Comparison of ENCODE assay signal across 8 mouse cellular contexts in the genomic region with DNA sequence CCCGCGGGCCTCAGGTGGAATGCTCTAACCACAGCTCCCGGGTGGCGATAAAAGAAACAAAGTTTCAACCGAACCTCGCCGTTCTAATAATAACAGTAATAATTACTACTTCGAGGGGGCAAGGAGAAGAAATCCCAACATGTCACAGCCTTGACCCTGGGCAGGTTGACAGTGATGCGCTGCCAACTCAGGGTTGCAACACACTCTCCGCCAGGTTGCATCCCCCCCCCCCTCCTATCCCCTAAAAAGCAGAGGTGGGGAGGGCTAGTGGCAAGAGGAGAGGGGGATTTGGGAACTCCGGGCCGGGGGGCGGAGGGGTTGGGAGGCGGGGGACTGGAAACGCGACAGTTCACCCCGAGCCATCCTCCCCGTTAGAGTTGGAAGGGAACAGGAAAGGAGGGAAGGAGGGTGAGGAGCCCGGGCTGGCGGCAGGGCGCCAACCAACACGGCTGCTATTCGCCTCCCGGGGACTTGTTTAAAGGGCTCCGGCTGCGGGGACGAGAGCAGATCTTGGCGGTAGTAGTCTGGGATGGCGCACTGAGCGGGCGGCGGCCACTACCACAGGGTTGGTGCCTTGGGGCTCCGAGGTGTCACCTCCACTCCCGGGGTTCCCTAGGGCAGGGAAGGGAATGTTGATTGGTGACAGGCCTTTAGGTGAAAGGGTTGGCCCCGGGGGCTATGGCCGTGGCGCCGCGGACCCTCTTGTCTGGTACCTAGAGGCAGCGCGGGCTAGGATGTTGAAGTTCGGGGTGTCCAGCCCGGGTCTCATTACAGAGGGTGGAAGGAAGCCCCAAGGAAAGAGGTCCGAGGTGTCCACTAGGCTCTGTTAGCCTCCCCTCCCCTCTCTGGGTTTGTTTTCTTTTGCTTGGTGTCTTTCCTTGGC. TPM values are rescaled to one million over a fixed set of nuclear protein-coding genes. Genes with fewer than 3 reads are reported as not detected.
DNase-seq lines count a peak whose midpoint lies in the region; ATAC-seq lines count a peak whose summit lies in the region.

No protein-coding gene starts in this region.

- no peaks in the 10 kb centered on the region for H3K36me3 ChIP-seq in embryonic facial prominence, embryonic 15.5 days
- no peaks in the 10 kb centered on the region for H3K36me3 ChIP-seq in heart, embryonic 15.5 days
- no peaks in the 10 kb centered on the region for H3K36me3 ChIP-seq in liver, embryonic 15.5 days (replicated peaks)
- H3K36me3 ChIP-seq in neural tube, embryonic 15.5 days, result no peaks in the 10 kb centered on the region

- peak overlapping the region; percentile 64 for H3K9ac ChIP-seq in embryonic facial prominence, embryonic 15.5 days
- H3K9ac ChIP-seq in heart, embryonic 15.5 days, result peak overlapping the region; percentile 85
- peak overlapping the region; percentile 46 for H3K9ac ChIP-seq in liver, embryonic 15.5 days
- H3K9ac ChIP-seq in neural tube, embryonic 15.5 days (replicated peaks), result peak overlapping the region; percentile 74

- WGBS in embryonic facial prominence, embryonic 15.5 days, result under 1% methylated on average over 44 of the region's 44 CpGs
- WGBS in heart, embryonic 15.5 days, result under 1% methylated on average over 44 of the region's 44 CpGs
- under 1% methylated on average over 44 of the region's 44 CpGs for WGBS in liver, embryonic 15.5 days (ENCODE audit: insufficient replicate concordance)
- under 1% methylated on average over 43 of the region's 44 CpGs for WGBS in neural tube, embryonic 15.5 days

- H3K4me1 ChIP-seq in embryonic facial prominence, embryonic 15.5 days, result peaks cover 15% of the 10 kb centered on the region
- peaks cover 19% of the 10 kb centered on the region for H3K4me1 ChIP-seq in heart, embryonic 15.5 days (replicated peaks)
- peaks cover 29% of the 10 kb centered on the region for H3K4me1 ChIP-seq in liver, embryonic 15.5 days (replicated peaks)
- H3K4me1 ChIP-seq in neural tube, embryonic 15.5 days, result peaks cover 30% of the 10 kb centered on the region

- peak overlapping the region; percentile 96 for H3K27ac ChIP-seq in embryonic facial prominence, embryonic 15.5 days (replicated peaks)
- H3K27ac ChIP-seq in heart, embryonic 15.5 days, result peak overlapping the region; percentile 95
- peak overlapping the region; percentile 64 for H3K27ac ChIP-seq in liver, embryonic 15.5 days (replicated peaks)
- peak overlapping the region; percentile 98 for H3K27ac ChIP-seq in neural tube, embryonic 15.5 days (replicated peaks)

- no peak for ATAC-seq in embryonic facial prominence, embryonic 15.5 days (ENCODE audit: insufficient number of reproducible peaks, low FRiP score, low TSS enrichment, low read depth)
- ATAC-seq in heart, embryonic 15.5 days (replicated peaks; ENCODE audit: insufficient number of reproducible peaks, insufficient read depth, low FRiP score, low read depth), result no peak
- no peak for ATAC-seq in liver, embryonic 15.5 days (ENCODE audit: insufficient read depth)
- no peak for ATAC-seq in neural tube, embryonic 15.5 days (ENCODE audit: low FRiP score)

- no peaks in the 10 kb centered on the region for H3K9me3 ChIP-seq in embryonic facial prominence, embryonic 15.5 days (replicated peaks)
- H3K9me3 ChIP-seq in heart, embryonic 15.5 days (replicated peaks), result no peaks in the 10 kb centered on the region
- no peaks in the 10 kb centered on the region for H3K9me3 ChIP-seq in liver, embryonic 15.5 days (replicated peaks)
- no peaks in the 10 kb centered on the region for H3K9me3 ChIP-seq in neural tube, embryonic 15.5 days (replicated peaks)

- H3K4me2 ChIP-seq in embryonic facial prominence, embryonic 15.5 days (replicated peaks), result peak overlapping the region; percentile 93
- H3K4me2 ChIP-seq in heart, embryonic 15.5 days, result peak overlapping the region; percentile 100
- H3K4me2 ChIP-seq in liver, embryonic 15.5 days, result peak overlapping the region; percentile 94
- peak overlapping the region; percentile 98 for H3K4me2 ChIP-seq in neural tube, embryonic 15.5 days

- H3K27me3 ChIP-seq in embryonic facial prominence, embryonic 15.5 days, result no peaks in the 10 kb centered on the region
- no peaks in the 10 kb centered on the region for H3K27me3 ChIP-seq in heart, embryonic 15.5 days
- H3K27me3 ChIP-seq in liver, embryonic 15.5 days, result peaks cover 76% of the 10 kb centered on the region
- peaks cover 8% of the 10 kb centered on the region; the same call in 1 of the 2 replicates for H3K27me3 ChIP-seq in neural tube, embryonic 15.5 days (replicated peaks)

- peak overlapping the region; percentile 79 for H3K4me3 ChIP-seq in embryonic facial prominence, embryonic 15.5 days (replicated peaks)
- peak overlapping the region; percentile 86 for H3K4me3 ChIP-seq in heart, embryonic 15.5 days
- peak overlapping the region; percentile 65 for H3K4me3 ChIP-seq in liver, embryonic 15.5 days (replicated peaks)
- peak overlapping the region; percentile 64 for H3K4me3 ChIP-seq in neural tube, embryonic 15.5 days (replicated peaks)

- DNase-seq in 3134 (ENCODE audit: extremely low read depth, insufficient read length, low spot score), result peak; percentile 67
- DNase-seq in adrenal gland, adult 2 months, result peak; percentile 82
- DNase-seq in kidney, postnatal 25 days, result peak; percentile 70 to 82
- DNase-seq in testis, postnatal 14 days (ENCODE audit: low spot score), result peak; percentile 64

RNA-seq across cellular contexts. Expression of a gene that starts 0.8 kb away (rescaled TPM):
- 10 to 100 TPM; 71.3 to 83.9 TPM for total RNA-seq in adrenal gland, adult 2 months (2021)
- polyA plus RNA-seq in adrenal gland, adult 2 months (2012; rRNA removed), result 26.2 and 30.4 TPM in 2 replicates
- 75.4 and 81.9 TPM in 2 replicates for polyA plus RNA-seq in embryonic facial prominence, embryonic 15.5 days (2015; fragmentation: Nextera tagmentation; extraction: Ambion mirVana)
- polyA plus RNA-seq in heart, embryonic 15.5 days (2015; fragmentation: Nextera tagmentation; extraction: Ambion mirVana), result 27.4 and 29.7 TPM in 2 replicates
- polyA plus RNA-seq in liver, embryonic 15.5 days (2015; fragmentation: Nextera tagmentation; extraction: Ambion mirVana), result 3.7 and 5.1 TPM in 2 replicates
- polyA plus RNA-seq in neural tube, embryonic 15.5 days (2015; fragmentation: Nextera tagmentation; extraction: Ambion mirVana), result 84.5 and 99.7 TPM in 2 replicates
